Mouse (Mus musculus): ENCODE measurements around the gene Slc8a2. TPM values are rescaled to one million over a fixed set of nuclear protein-coding genes. Genes with fewer than 3 reads are reported as not detected.

The Slc8a2 gene
- polyA plus RNA-seq, 1 experiment from 2014 or later = 1.8 TPM

DNA sequence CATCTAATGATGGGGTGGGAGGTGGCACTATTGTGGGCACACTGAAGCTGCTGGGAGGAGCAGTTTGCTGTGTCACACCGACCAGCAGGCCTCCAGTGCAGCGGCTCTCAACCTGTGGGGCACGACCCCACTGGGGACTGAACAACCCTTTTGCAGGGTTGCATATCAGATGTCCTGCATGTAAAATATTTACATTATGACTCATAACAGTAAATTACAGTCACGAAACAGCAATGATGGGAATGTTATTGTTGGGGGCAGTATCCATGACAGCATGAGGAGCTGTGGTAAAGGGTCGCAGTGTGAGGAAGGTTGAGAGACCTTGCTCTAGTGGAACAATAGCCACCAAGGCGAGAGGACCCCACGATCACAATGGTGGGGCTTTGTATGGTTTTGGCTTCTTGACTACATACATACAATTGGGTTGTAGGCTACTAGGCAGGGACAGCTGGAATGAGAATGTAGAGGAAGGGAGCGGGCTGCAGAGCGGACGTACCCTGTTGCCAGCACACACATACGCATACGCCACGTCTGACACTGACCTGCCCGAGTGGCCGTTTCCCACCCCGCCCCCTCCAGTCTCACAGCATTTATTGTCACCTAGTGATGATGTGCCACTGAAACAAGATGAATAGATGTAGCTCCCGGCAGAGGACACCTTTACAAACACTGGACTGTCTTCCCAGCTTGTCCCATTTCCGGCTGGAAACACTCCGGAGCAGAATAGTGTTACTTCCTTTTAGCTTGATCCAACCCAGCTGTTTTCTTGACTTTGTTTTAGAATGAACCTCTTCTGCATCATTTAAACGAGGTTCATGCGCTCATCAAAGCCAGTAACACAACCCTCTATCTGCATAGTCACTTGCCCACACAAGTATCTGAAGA is 79.4 kb downstream of the Slc8a2 start:
- ChIA-PET CTCF (interaction anchor here (1.0 kb wide), 1 partner anchor 13 kb away, joined by 3 read pairs; the partner anchor contains the start of gene Dhx34), POLR2A (no interaction called here)
- in situ Hi-C loops (cut with MboI; ENCODE audit: low pct_unique_long_range_greater_than_20kb) = no loop called here
- no peak for DNase-seq (ENCODE audit: low read depth, low spot score)
- no peaks in the 10 kb centered on the region for H3K27me3 ChIP-seq
- no peak for TF ChIP-seq CTCF (IDR thresholded peaks at IDR 0.05)
- ATAC-seq = no peak

Other genes with a start within 250 kb of the Slc8a2 start
- not detected for gene Crx, start 249.9 kb upstream of the Slc8a2 start, polyA plus RNA-seq (2021)
- not detected for gene Crxos, start 247.2 kb upstream of the Slc8a2 start, polyA plus RNA-seq (2021)
- 96.2 TPM for gene Selenow, start 207.4 kb upstream of the Slc8a2 start, polyA plus RNA-seq (2021)
- gene Nop53, start 183.8 kb upstream of the Slc8a2 start, polyA plus RNA-seq (2021) = 160 TPM
- 63.0 TPM for gene Ehd2, start 162.3 kb upstream of the Slc8a2 start, polyA plus RNA-seq (2021)
- gene Bicra, start 81.9 kb upstream of the Slc8a2 start, polyA plus RNA-seq (2021) = 10.8 TPM
- gene Zfp541, start 68.0 kb upstream of the Slc8a2 start, polyA plus RNA-seq (2021) = 0.01 TPM
- 178 TPM for gene Napa, start 31.4 kb upstream of the Slc8a2 start, polyA plus RNA-seq (2021)
- 25.8 TPM for gene Kptn, start 9.9 kb upstream of the Slc8a2 start, polyA plus RNA-seq (2021)
- 26.9 TPM for gene Meis3, start 45.3 kb downstream of the Slc8a2 start, polyA plus RNA-seq (2021)
- gene Dhx34, start 92.2 kb downstream of the Slc8a2 start, polyA plus RNA-seq (2021) = 15.1 TPM
- not detected for gene C5ar2, start 114.3 kb downstream of the Slc8a2 start, polyA plus RNA-seq (2021)
- not detected for gene C5ar1, start 129.7 kb downstream of the Slc8a2 start, polyA plus RNA-seq (2021)
- gene Inafm1, start 143.8 kb downstream of the Slc8a2 start, polyA plus RNA-seq (2021) = 13.0 TPM
- gene Ccdc9, start 157.0 kb downstream of the Slc8a2 start, polyA plus RNA-seq (2021) = 78.2 TPM
- 12.6 TPM for gene Bbc3, start 178.6 kb downstream of the Slc8a2 start, polyA plus RNA-seq (2021)

Measured in Patski (cell line).